Mouse (Mus musculus) C2C12 (cell line): ENCODE data around the gene Bcam.

Source experiments
- CEBPB ChIP-seq: IDR thresholded peaks from one replicate; pipeline ENCODE4 v1.6.1; 2011; ENCODE audit warnings: low read depth, mild to moderate bottlenecking, control low read depth, moderate library complexity
- CTCF ChIP-seq: IDR thresholded peaks from one replicate; pipeline ENCODE4 v1.5.1; 2011; ENCODE audit not compliant: control insufficient read depth, insufficient read depth, insufficient read length
- MAX ChIP-seq: IDR thresholded peaks from one replicate; pipeline ENCODE4 v1.6.1; 2011; ENCODE audit warnings: mild to moderate bottlenecking, control low read depth
- USF1 ChIP-seq: IDR thresholded peaks from one replicate; pipeline ENCODE4 v1.6.1; 2011; ENCODE audit warnings: low read depth, mild to moderate bottlenecking, control low read depth, moderate library complexity

DNA sequence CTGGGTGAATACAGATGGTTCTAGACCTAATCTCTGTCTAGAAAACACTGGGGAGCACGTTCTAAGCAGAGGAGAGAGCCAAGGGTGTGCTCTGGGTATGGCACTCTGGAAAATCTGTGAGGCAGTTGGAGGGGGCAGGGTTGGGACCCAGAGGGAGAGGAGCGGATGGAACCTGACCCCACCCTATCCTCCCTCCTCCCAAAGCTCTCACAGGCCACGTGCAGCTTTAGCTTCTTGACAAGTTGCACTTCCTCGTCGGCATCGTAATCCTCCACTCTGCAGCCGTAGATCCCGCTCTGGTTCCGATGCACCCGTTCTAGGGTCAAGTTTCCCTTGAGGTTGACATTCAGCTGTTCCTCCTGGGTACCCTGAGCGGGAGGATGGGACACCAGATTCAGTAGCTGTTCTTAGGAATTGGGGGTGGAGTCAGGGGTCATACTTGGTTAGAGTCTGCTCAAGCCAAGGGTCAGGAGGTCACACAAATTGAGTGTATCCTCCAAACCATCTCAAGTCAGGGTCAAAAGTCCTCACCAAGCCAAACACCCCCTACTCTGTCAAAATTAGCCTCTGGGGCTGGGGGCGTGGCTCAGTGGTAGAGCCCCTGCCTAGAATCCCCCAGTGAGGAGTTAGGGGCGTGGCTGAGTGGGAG, 6.9 kb downstream of the Bcam start:
- TF ChIP-seq MAX = no peak
- no peak for TF ChIP-seq CTCF
- TF ChIP-seq USF1 = no peak
- no peak for TF ChIP-seq CEBPB
